Mouse (Mus musculus): ENCODE results near the gene Wscd1. TPM values are rescaled to one million over a fixed set of nuclear protein-coding genes. Genes with fewer than 3 reads are reported as not detected.

Gene Wscd1
- polyA plus RNA-seq, 2 experiments, result 2.5 to 2.6 TPM

DNA sequence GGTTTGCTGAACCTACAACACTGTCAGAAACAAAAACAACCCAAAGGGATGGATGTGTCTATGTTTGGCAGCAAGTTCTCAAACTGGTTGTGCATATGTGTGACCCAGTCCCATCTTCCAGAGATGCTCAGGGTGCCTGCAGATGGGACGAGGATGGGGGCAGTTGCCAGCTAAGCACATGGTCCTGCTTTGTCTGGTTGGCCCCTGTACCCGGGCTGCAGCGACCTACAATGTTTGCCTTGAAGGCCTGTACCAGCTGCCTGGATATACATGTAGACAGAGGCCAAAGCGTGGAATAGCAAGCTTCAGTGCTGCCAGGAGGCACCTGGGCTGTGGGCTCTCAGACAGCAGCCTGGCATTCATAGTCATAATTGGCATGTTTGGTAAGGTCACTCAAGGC, 35.8 kb downstream of the Wscd1 start:
- TF ChIP-seq POLR2A (IDR thresholded peaks at IDR 0.05; ENCODE audit: borderline replicate concordance, extremely low read depth, insufficient read depth, insufficient read length), result no peak
- no peaks in the 10 kb centered on the region for H3K27me3 ChIP-seq (ENCODE audit: control insufficient read depth, insufficient read depth, low read length)
- H3K27ac ChIP-seq (replicated peaks; ENCODE audit: low read depth, low read length), result no peak overlapping the region
- no peak for DNase-seq (ENCODE audit: low spot score)
- no peak for ATAC-seq (ENCODE audit: low FRiP score, low read depth)
- H3K4me3 ChIP-seq (replicated peaks; ENCODE audit: low read length), result no peak overlapping the region
- no peaks in the 10 kb centered on the region for H3K4me1 ChIP-seq (ENCODE audit: control insufficient read depth, insufficient read depth, low read length)
- H3K36me3 ChIP-seq (ENCODE audit: control insufficient read depth, insufficient read depth, low read length), result no peaks in the 10 kb centered on the region
- WGBS, result 89% methylated on average over 4 of the region's 4 CpGs
- H3K9me3 ChIP-seq (ENCODE audit: control insufficient read depth, low read length), result no peaks in the 10 kb centered on the region
- no peak overlapping the region for H3K4me2 ChIP-seq (replicated peaks; ENCODE audit: low read depth, low read length, severe bottlenecking)
- H3K9ac ChIP-seq (ENCODE audit: low read depth, low read length, severe bottlenecking), result no peak overlapping the region

DNA sequence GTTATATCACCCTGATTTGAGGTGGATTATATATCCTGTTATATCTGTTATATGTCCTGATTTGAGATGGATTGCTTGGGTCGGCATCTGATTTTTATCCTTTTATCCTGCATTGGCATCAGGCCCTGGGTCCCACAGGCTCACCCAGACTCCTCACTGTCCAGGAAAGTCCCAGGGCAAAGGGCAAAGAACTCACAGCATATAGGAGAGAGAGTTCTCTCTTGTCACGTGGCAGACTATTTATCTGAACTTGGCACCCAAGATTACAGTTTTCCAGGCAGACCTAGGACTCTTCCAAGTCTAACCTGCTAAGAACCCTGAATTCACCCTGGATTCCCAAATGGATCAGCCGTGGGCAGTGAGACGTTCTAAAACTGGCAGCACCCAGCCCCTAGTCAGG, 38.5 kb downstream of the Wscd1 start:
- Histone ChIP-seq H3K4me2 (replicated peaks; ENCODE audit: low read depth, low read length, severe bottlenecking) (no peak overlapping the region), H3K9me3 (ENCODE audit: control insufficient read depth, low read length) (no peaks in the 10 kb centered on the region), H3K4me3 (replicated peaks; ENCODE audit: low read length) (no peak overlapping the region), H3K27me3 (ENCODE audit: control insufficient read depth, insufficient read depth, low read length) (no peaks in the 10 kb centered on the region), H3K27ac (replicated peaks; ENCODE audit: low read depth, low read length) (no peak overlapping the region), H3K36me3 (ENCODE audit: control insufficient read depth, insufficient read depth, low read length) (no peaks in the 10 kb centered on the region), H3K4me1 (ENCODE audit: control insufficient read depth, insufficient read depth, low read length) (no peaks in the 10 kb centered on the region), H3K9ac (ENCODE audit: low read depth, low read length, severe bottlenecking) (no peak overlapping the region)
- DNase-seq (ENCODE audit: low spot score), result no peak
- 77% methylated on average over 4 of the region's 4 CpGs for WGBS
- ATAC-seq (ENCODE audit: low FRiP score, low read depth), result no peak
- no peak for TF ChIP-seq POLR2A (IDR thresholded peaks at IDR 0.05; ENCODE audit: borderline replicate concordance, extremely low read depth, insufficient read depth, insufficient read length)

DNA sequence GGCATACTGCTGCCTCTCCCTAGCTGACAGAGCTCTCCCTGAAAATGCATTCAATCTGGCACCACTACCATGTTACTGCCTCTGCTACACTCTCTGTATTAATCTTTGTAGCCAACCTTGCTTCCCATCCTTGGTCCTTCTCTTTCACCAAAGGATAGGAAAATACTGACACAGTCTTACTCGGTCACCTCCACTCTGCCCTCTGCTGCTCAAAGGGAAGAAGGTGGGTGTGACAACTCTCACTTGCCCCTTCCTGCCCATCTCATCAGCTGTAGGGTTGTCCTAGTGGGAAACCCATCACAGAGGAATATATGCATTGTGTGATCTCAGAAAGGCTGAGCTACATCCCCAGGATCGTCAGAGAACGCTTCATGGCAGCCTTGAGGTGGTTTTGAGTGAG, 40.5 kb downstream of the Wscd1 start:
- DNase-seq (ENCODE audit: low spot score) (no peak), ATAC-seq (ENCODE audit: low FRiP score, low read depth) (no peak)
- Histone ChIP-seq H3K4me3 (replicated peaks; ENCODE audit: low read length) (no peak overlapping the region), H3K27me3 (ENCODE audit: control insufficient read depth, insufficient read depth, low read length) (no peaks in the 10 kb centered on the region), H3K27ac (replicated peaks; ENCODE audit: low read depth, low read length) (no peak overlapping the region), H3K4me2 (replicated peaks; ENCODE audit: low read depth, low read length, severe bottlenecking) (no peak overlapping the region), H3K9me3 (ENCODE audit: control insufficient read depth, low read length) (no peaks in the 10 kb centered on the region), H3K4me1 (ENCODE audit: control insufficient read depth, insufficient read depth, low read length) (no peaks in the 10 kb centered on the region), H3K9ac (ENCODE audit: low read depth, low read length, severe bottlenecking) (no peak overlapping the region), H3K36me3 (ENCODE audit: control insufficient read depth, insufficient read depth, low read length) (no peaks in the 10 kb centered on the region)
- no peak for TF ChIP-seq POLR2A (IDR thresholded peaks at IDR 0.05; ENCODE audit: borderline replicate concordance, extremely low read depth, insufficient read depth, insufficient read length)
- WGBS, result 71% methylated on average over 3 of the region's 3 CpGs

DNA sequence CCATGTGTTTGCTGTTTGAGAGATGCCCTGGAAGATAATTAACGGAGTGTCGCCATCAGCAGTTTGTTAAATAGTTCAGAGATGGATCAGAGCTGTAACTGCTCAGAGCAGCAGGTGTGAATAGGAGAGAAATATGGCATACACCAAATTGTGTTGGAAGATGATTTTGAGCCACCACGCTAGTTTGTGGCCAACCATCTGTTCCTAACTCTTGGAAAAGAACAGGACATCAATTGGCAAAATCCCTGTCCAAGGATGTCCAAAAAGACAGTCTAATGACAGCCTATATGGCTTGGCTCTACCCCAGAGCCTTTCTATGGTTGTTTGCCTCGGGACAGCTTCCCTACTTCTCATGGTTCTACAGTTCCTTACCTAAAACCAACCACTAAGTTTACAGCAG, 49.5 kb downstream of the Wscd1 start:
- H3K4me3 ChIP-seq (replicated peaks; ENCODE audit: low read length), result no peak overlapping the region

DNA sequence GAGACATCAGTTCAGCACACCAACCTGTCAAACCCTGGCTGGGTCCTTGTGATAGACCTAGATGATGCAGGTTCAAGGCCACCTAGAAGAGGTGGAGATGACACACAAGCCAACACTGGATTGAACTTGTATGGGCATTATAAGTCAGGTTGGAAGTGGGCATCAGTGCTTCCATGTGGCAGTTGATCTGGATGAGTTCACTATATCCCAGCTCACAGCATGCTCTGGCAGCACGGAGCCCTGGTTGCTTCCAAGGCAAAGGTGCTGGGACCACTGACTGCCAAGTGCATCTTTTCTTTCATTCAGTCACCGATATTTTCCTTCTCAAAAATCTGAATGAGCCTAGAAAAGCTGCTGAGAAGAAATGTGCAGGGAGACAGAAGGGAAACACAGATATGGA, 58.8 kb downstream of the Wscd1 start:
- H3K4me3 ChIP-seq (replicated peaks; ENCODE audit: low read length), result no peak overlapping the region
- H3K9ac ChIP-seq (ENCODE audit: low read depth, low read length, severe bottlenecking), result no peak overlapping the region
- no peak for TF ChIP-seq POLR2A (IDR thresholded peaks at IDR 0.05; ENCODE audit: borderline replicate concordance, extremely low read depth, insufficient read depth, insufficient read length)
- H3K27ac ChIP-seq (replicated peaks; ENCODE audit: low read depth, low read length), result no peak overlapping the region
- WGBS, result 80% methylated on average over 2 of the region's 2 CpGs
- ATAC-seq (ENCODE audit: low FRiP score, low read depth) (no peak), DNase-seq (ENCODE audit: low spot score) (no peak)
- no peaks in the 10 kb centered on the region for H3K36me3 ChIP-seq (ENCODE audit: control insufficient read depth, insufficient read depth, low read length)
- no peak overlapping the region for H3K4me2 ChIP-seq (replicated peaks; ENCODE audit: low read depth, low read length, severe bottlenecking)
- H3K9me3 ChIP-seq (ENCODE audit: control insufficient read depth, low read length), result no peaks in the 10 kb centered on the region
- H3K27me3 ChIP-seq (ENCODE audit: control insufficient read depth, insufficient read depth, low read length), result no peaks in the 10 kb centered on the region
- no peaks in the 10 kb centered on the region for H3K4me1 ChIP-seq (ENCODE audit: control insufficient read depth, insufficient read depth, low read length)

More for the DNA sequence above, 49.5 kb downstream of the Wscd1 start:
- H3K36me3 ChIP-seq (ENCODE audit: control insufficient read depth, insufficient read depth, low read length), result no peaks in the 10 kb centered on the region
- no peaks in the 10 kb centered on the region for H3K9me3 ChIP-seq (ENCODE audit: control insufficient read depth, low read length)
- H3K4me2 ChIP-seq (replicated peaks; ENCODE audit: low read depth, low read length, severe bottlenecking), result no peak overlapping the region
- no peak for DNase-seq (ENCODE audit: low spot score)
- ATAC-seq (ENCODE audit: low FRiP score, low read depth), result no peak
- no peaks in the 10 kb centered on the region for H3K27me3 ChIP-seq (ENCODE audit: control insufficient read depth, insufficient read depth, low read length)
- no peaks in the 10 kb centered on the region for H3K4me1 ChIP-seq (ENCODE audit: control insufficient read depth, insufficient read depth, low read length)
- no peak for TF ChIP-seq POLR2A (IDR thresholded peaks at IDR 0.05; ENCODE audit: borderline replicate concordance, extremely low read depth, insufficient read depth, insufficient read length)
- 77% methylated on average over 4 of the region's 4 CpGs for WGBS
- H3K9ac ChIP-seq (ENCODE audit: low read depth, low read length, severe bottlenecking), result no peak overlapping the region
- H3K27ac ChIP-seq (replicated peaks; ENCODE audit: low read depth, low read length), result no peak overlapping the region

DNA sequence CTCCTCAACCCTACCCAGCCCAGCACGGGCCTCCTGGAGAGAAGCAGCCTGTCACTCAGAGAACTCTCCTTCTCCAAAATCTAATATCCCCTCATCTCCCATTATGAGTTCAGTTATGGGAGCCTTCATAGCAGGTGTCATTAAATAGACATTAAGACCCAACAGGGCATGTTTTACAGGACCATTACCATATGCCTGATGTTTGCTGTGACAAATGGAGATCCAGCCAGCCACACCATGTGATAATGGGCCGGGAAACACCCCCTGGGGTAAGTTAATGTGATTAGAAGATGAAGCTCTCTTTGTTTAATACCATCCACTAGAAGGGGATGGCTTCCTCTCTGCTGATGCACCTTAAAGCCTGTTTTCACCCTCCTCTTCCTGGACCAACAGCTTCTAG, 62.1 kb downstream of the Wscd1 start:
- Histone ChIP-seq H3K9me3 (ENCODE audit: control insufficient read depth, low read length) (no peaks in the 10 kb centered on the region), H3K9ac (ENCODE audit: low read depth, low read length, severe bottlenecking) (no peak overlapping the region), H3K4me1 (ENCODE audit: control insufficient read depth, insufficient read depth, low read length) (no peaks in the 10 kb centered on the region), H3K4me3 (replicated peaks; ENCODE audit: low read length) (no peak overlapping the region), H3K4me2 (replicated peaks; ENCODE audit: low read depth, low read length, severe bottlenecking) (no peak overlapping the region), H3K27me3 (ENCODE audit: control insufficient read depth, insufficient read depth, low read length) (no peaks in the 10 kb centered on the region), H3K27ac (replicated peaks; ENCODE audit: low read depth, low read length) (no peak overlapping the region), H3K36me3 (ENCODE audit: control insufficient read depth, insufficient read depth, low read length) (no peaks in the 10 kb centered on the region)
- ATAC-seq (ENCODE audit: low FRiP score, low read depth) (no peak), DNase-seq (ENCODE audit: low spot score) (no peak)
- WGBS, result 62% methylated on average over 2 of the region's 2 CpGs
- no peak for TF ChIP-seq POLR2A (IDR thresholded peaks at IDR 0.05; ENCODE audit: borderline replicate concordance, extremely low read depth, insufficient read depth, insufficient read length)
